Mouse (Mus musculus): Measurements from ENCODE around the gene Inip.

GRCm38 (mm10) chr4:59818498-59818897 is 17.1 kb upstream of the Inip start:
- TF ChIP-seq TCF12 (IDR thresholded peaks at IDR 0.05; ENCODE audit: low read depth, low read length) (no peak), POLR2A (IDR thresholded peaks at IDR 0.05; ENCODE audit: low read depth, low read length) (no peak), EP300 (IDR thresholded peaks at IDR 0.05; ENCODE audit: low read length) (no peak), JUND (conservative IDR thresholded peaks at IDR 0.05; ENCODE audit: low read depth, low read length) (no peak), CTCF (conservative IDR thresholded peaks at IDR 0.05 in 1 of 2, IDR thresholded peaks at IDR 0.05 in 1 of 2; ENCODE audit: low read depth in 2 of 2, low read length in 2 of 2) (no peak), ZKSCAN1 (IDR thresholded peaks at IDR 0.05; ENCODE audit: borderline replicate concordance, low read depth, low read length) (no peak), RCOR1 (conservative IDR thresholded peaks at IDR 0.05; ENCODE audit: low read depth, low read length) (no peak), MAFK (IDR thresholded peaks at IDR 0.05; ENCODE audit: insufficient replicate concordance, low read length) (no peak), CHD1 (IDR thresholded peaks at IDR 0.05; ENCODE audit: low read depth, low read length) (no peak), USF1 (IDR thresholded peaks at IDR 0.05; ENCODE audit: low read depth, low read length) (no peak), NELFE (IDR thresholded peaks at IDR 0.05; ENCODE audit: low read depth, low read length) (no peak), ZC3H11A (IDR thresholded peaks at IDR 0.05; ENCODE audit: low read depth, low read length) (no peak), MAX (IDR thresholded peaks at IDR 0.05; ENCODE audit: low read length) (no peak), TBP (conservative IDR thresholded peaks at IDR 0.05; ENCODE audit: low read depth, low read length) (no peak)
